Mouse (Mus musculus) neural tube, embryonic 10.5 days (tissue): ENCODE data around the gene Sgta.
"Not testable (repeated sequence)": the region's sequence is repeated elsewhere in the genome, so short reads cannot be mapped to it uniquely, and the experiment has no call there.

Source experiments
- DNase-seq: peaks from one replicate; pipeline ENCODE4 v3.0.0-alpha.2; 2017; ENCODE audit warnings: low spot score; ENCODE audit errors: extremely low spot score

The Sgta gene

DNA sequence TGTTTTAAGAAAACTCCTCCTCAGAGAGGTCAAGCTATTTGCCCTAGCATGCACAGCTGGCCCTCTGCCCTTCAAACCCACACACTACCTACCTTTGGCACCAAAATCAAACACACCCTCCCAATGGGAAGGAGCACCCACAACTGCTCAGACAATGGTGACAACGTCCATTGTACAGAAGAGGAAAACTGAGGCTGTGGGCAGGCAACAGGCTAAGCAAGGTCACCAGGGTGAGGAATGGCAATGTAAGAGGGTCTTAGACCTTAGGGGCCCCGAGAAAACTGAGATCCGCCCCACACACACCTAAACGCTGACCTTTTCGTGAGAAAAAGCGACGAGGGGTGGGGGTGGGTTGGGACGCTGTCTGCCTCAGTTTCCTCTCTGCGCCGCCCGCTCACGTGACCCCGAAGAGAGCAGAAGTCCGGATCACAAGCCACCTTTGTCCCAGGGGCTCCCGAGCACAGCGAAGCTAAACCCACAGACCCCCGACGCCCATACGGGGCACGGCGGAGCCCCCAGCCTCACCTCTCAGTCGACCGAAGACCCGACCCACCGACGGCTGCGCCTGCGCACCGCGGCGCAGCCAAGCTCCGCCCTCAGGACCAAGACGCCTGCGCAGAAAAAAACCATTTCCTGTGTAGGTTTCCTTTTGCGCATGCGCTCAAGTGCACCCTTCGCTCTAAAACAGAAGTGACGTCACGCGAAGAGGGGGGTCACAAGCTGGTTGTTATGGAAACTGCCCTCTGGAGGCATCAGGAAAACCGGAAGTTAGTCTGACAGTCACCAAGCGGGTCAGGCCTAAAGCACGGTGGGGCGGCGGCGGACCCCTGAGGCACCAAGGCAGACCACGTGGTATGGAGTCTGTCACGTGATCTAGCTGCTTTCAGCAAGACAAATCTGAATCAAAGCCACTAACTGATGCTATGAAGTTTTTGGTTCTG lies at the start of gene Sgta:
TSS of gene Sgta (minus strand) at position 579 of the 941 bp plus-strand sequence.
- DNase-seq = peak; percentile 97

DNA sequence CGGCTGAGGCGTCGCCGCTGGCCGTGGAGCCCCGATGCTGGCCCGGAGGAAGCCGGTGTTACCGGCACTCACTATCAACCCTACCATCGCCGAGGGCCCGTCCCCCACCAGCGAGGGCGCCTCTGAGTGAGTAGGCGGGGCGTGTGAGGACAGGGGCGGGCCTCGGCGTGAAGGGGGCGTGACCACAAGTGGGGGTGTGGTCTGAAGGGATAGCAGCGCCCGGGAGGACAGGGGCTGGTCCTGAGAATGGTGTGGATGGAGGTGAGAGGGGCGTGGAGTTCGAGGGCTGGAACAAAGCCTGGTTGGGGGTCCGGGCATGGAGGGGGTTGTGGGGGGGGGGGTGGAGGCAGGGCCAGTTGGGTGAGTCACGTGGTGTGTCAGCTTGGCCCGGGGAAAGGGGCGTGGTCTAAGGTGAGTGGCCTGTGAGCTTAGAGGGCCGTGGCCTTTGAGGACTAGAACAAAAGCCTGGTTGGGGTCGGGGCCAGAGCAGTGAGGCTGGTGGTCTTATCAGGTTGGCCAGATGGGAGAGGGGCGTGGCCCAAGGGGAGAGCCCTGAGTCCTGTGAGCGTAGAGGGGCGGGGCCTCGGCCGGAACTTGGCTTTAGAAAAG lies 46.2 kb upstream of the Sgta start:
- DNase-seq = peak; percentile 94

DNA sequence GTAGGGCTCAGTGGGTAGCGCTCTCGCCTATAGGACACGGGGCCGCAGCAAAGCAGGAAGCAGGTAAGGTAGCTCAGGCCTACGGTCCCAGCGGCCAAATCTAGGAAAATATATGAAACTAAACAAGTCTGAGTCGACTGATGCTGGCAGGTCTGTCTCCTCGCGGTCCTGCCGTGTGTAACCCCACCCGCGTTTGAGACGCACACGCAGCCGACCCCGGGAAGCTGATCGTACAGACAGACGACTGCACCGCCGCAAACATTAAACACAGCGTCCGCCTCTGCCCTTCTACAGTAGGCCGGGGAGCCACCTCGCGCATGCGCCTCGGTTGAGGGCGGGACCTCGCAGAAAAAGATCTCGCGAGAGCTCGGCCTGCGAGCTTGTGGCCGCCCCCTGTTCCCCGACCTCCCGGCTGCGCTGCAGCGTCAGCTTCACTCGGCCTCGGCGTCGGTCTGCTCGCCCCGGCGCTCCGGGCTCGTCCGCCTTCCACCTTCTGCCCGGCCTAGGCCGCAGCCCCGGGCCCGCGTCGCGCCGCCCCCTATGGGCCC lies 45.7 kb upstream of the Sgta start, which contains the start of gene Map2k2:
TSS of gene Map2k2 (plus strand) at position 351 of the 548 bp plus-strand sequence.
- DNase-seq = no peak

DNA sequence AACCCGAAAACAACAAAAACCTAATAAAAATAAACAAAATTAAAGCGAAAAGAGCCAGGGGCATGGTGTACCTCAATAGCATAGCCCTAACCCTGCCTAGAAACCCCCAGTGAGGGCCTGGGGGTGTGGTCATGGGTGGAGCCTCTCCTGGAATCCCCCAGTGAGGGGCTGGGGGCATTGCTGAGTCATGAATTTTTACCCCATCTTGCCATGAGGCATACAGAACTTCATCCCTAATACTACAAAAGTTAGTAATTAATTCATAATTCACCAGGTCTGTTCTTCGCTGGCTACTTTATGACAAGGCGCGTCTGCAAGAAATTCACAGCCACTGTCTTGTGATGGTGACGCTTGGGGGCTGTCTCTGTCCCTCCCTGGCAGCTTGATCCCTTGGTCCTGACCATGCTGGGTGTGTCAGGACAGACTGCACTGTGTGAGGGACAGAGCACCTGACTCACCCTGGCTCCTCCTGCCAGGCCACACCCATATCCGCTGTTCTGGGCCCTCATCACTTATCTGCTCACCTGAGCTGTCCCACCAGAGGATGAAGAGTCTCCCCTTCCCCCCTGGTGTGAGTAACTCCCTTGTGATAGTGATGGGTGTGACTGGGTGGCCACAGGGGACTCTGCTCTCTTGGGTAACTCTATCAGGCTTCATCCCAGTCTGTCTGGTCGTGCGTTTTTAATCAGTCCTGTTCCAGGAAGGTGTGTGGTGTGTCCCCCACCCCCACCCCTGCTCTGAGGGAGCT lies 35.1 kb upstream of the Sgta start:
- no peak for DNase-seq

DNA sequence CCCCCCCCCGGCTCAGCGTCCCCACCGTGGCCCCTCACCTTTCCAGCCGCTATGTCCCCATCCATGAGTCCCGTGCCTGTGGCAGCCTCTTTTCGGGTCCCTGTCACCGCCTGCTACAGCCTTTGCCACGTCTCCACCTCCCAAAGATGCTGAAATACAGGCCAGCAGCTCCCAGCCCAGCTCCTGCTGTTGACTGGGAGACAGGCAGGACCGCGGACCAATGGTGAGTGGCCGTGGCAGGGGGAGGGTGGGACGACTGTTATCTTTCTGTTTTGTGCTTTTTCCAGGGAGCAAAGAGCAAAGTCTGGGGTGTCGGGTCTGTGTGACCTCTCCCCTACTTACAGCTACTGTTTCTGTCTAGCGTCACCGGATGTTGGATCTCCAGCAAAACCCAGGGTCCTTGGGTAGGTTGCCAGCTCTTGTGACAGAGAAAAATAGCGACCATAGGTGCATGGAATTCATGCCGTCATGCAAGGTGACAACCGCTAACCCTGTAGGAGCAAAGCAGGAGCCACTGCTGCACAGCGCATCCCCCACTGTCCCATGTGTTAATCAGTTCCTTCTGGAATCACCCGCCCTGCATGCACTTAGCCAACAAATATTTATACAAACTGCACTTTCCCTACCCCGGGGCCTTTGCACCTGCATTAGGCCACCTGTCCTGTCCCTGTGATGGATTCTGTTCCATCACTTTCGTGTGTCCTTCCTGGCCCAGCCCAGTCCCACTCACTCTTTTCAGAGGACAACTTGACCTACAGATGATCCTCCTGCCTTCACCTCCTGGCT lies 32.7 kb upstream of the Sgta start:
- no peak for DNase-seq

DNA sequence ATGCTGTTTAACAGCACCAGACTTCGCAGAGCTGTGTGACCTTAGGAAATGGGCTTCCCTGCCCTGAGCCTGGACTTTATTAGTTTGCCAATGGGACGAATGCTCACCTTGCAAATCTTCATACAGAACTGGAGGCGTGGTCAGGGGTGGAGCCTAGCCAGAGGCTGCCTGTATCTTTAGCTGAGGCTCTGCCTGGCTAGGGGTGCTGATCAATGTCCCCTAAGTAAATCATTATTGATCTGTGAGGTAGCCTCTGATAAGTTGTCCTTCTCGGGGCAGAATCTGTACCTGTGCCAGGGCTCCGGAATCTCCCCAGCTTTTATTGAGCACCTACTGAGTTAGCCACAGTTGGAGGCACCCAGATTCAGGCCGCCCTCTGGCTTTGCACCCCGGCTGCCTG lies 30.6 kb upstream of the Sgta start:
- no peak for DNase-seq

DNA sequence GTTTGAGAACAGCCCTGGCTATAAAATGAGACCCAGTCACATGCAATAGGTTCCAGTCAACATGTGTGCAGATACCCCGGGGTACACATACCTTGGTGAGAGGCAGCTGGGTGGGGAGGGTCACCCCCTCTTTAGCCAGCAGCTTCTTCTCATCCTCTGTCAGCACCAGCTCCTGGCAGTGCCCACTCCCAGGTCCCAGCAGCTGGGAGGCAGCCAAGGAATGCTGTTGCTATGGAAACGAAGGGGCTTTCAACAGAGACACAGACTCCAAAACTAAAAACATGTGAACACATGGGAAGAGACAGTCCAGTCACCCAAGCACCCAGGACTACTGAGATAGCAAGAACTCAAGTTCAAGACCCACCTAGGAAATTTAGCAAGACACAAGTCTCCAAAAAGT lies 29.2 kb upstream of the Sgta start:
- DNase-seq = no peak

DNA sequence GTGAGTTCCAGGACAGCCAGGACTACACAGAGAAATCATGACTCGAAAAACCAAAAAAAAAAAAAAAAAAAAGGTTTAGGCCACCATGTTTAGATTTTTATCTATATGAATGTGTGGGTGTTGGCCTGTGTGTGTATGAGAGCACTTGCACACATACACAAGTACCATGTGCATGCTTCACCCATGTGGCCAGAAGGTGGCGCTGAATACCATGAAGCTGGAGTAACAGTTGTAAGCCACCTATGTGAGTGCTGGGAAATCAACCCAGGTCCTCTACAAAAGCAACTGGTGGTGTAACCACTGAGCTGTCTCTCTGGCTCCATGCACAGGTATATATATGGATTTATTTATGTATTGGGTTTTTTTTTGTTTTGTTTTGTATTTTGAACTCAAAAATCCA lies 27.0 kb upstream of the Sgta start:
- no peak for DNase-seq

DNA sequence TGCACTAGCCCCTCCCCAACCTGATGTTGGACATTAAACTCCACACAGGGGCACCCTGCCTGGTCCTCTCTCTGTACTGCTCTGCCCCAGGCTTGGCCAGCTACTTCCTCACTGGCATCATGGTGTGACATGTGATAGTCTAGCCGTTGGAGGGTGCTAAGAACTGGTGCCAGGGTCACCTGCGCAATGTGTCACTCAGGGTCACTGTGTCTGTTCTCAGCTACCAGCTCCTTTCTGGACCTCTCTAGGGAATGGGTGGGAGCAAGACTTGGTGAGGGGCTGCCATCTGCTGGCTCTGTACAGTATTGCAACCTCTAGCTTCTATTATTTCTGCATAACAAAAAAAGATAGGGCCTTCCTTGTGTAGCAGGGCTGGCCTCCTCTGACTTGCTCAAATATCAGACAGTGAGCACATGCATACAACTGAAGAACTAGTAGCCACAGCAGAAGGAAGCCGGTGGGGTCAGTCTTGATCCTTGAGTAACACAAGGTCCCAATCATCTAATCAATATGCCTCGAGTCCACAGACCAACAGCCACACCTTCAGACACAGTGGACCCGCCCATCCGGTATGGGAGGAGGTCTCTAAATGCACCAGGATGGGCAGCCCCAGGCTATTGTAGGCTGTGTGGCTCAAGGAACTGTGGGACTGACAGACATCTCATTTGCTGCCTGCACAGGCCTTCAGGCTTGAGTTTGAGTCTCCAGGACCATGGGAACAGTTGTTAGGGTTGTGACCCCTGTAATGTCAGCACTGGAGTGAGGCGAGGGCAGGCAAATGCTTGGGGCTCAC lies 22.4 kb upstream of the Sgta start:
- DNase-seq = peak; percentile 67

DNA sequence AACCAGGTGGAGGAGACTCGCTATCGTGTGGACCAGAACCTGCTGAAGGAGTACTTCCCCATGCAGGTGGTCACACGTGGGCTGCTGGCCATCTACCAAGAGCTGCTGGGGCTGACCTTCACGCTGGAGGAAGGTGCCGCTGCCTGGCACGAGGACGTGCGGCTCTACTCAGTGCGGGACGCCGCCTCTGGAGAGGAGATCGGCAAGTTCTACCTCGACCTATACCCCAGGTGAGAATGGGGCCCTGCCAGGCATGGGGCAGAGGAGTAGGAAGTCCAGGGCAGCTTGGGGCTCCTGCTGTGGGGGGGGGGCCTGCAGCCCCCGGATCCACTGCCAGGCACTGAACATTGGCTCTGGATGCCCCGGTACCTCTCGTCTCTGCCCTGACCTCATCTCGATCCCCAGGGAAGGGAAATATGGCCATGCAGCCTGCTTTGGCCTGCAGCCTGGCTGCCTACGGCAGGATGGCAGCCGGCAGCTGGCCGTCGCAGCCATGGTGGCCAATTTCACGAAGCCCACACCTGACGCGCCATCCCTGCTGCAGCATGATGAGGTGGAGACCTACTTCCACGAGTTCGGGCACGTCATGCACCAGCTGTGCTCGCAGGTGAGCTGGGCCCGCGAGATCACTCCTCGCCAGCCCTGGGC lies 20.2 kb upstream of the Sgta start:
- DNase-seq = no peak

DNA sequence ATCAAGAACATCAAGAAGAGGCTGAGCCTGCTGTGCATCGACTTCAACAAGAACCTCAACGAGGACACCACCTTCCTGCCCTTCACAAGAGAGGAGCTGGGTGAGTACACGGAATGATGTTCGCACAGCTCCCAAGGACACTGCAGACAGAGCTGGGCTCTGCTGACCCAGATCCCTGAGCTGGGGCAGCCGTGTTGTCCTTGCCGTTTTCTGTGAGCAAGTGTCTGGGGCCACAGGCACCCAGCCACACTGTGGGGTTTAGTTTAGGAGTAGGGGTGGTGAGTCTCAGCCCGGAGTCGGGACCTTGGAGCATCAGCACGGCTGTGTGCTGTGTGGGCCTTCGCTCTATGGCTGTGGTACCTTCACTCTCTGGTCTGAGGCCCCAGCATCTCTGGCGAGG lies 17.9 kb upstream of the Sgta start:
- no peak for DNase-seq

DNA sequence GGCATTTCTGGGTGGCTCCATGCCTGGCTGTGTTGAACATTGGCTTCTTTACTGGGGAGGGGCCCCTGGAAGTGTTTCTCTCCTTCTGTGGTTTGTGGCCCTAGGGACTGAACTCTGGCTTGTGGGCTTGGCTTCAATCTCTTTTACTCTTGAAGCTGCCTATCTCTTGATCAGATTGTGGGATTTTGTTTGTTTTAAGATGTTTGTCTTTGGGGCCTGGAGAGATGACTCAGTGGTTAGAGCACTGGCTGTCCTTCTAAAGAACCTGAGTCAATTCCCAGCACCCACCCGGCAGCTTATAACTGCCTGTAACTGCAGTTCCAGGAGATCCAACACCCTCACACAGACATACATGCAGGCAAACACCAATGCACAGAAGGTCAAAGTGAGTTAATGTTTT lies 16.4 kb upstream of the Sgta start:
- no peak for DNase-seq

DNA sequence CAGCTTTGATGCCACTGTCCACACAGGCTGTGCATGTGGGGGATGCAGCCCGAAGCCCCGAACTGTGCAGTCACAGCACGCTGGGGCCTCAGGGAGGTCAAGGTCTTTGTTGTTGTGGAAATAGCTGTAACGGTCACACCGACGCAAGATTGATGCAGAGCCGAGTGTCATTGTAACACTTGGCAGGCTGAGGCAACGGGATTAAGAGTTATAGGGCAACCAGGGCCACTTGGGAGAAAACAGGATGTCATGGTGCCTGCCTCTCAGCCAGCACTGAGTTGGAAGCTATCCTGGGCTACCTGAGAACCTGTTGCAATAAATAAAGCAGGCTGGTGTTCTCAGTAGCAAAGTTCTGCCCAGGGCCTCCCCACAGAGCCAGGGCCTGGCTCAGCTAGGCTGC lies 15.8 kb upstream of the Sgta start:
- no peak for DNase-seq

DNA sequence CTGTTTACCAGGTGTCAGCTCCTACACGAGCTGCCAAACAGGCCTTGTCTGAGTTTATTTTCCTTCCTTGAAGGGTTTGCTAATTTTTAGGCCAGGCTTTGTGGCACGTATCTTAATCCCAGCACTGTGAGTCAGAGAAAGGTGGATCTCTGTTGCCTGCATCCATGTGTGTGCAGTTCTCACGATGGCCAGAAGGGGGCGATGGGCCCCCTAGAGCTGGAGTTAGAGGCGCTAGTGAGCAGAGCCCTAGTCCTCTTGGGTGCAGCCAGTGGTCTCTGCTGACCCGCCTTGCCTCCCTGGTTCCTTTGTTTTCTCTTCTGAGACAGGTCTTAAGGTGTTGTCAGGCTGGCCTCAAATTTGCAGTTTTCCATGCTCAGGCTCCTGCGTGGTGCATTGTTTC lies 13.5 kb upstream of the Sgta start:
- no peak for DNase-seq

DNA sequence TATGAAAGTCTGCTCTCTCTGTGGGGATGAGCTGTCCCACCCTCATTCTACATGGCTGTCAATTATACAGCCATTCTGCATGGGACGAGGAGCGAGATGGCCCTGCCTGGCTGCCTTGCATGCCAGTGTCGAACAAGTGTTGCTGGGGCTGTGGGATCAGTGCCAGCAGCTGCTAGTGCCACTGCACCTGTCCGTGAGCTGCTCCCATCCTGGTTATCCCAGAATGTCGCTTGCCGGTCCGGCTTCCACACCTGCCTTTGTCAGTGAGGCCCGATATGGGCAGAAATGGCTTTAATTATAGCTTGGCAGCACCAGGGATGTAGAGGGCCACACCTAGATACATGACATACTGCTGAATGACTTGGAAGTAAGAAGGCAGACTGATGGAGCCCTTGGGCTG lies 12.3 kb upstream of the Sgta start:
- DNase-seq = no peak

DNA sequence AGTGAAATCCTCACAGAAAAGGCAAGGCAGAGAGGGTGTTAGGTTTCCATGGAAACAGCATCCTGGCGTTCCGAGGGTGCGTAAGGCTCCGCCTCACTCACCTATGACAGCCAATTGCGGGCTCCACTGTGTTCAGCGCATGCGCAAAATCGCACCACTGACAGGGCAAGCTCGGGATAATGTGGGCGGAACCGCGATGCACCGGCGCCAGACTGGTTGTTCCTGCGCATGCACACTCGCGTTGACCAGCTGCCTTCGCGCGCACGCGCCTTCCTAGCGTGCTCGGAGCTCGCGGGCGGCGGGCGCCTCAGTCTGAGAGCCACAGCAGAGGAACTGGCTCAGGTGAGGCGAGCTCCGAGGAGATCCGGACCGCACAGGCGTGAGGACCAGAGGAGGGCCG lies 9.9 kb upstream of the Sgta start, which contains the start of gene Thop1:
TSS of gene Thop1 (plus strand) at position 200 of the 400 bp plus-strand sequence.
- peak; percentile 99 for DNase-seq

DNA sequence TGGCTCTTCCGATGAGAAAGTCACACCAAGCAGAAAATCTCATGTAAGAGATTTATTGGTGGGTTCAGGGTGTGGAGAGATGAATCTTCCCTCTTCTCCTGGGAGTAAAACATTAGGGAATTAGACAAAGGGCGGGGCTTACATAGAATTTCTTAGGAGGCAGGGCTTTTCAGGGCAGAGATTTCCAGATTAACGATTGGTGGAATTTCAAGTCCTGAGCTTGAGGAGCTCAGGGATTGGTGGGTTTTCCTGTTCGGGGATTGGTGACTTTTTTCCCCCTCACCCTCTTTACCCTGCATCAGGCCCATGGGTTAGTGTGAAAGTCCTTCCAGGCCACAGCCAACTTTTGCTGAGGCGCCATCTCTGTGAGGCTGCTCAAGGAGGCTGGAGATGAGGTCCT lies 8.7 kb upstream of the Sgta start:
- no peak for DNase-seq

DNA sequence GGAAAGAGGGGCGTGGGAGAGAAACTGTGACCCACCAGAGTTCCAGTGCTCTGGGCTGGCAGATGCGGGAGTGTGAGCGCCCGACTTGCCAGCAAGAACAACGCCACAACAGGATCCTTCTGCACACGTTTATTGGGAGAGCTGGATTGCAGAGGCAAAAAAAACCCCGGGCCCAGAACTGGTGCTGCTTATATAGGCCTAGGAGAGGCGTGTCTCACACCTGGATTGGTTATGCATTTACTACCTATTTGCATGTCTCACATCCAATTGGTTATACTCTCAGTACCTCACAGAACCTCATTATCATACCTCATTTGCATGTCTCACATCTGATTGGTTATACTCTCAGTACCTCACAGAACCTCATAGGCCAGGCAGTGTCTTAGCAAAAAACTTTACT lies 4.5 kb upstream of the Sgta start:
- DNase-seq = not testable (repeated sequence)

DNA sequence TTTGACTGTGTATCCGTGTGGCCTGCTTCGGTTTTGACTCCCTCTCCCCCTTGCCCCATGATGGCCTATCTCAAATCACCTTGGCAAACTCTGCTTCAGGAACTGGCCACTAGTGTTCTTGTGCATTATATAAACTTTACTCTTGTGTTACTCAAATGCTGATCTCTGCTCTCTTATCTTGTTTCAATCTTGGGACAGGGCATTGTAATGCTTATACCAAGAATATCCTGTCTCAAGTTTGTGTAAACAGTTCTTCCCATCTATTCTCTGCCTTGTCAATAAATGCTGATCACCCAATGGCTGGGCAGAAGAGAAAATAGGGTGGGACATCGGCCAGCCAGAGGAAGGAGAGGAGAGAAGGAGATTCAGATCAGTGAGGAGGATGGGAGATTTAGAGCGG lies 2.7 kb upstream of the Sgta start:
- no peak for DNase-seq

DNA sequence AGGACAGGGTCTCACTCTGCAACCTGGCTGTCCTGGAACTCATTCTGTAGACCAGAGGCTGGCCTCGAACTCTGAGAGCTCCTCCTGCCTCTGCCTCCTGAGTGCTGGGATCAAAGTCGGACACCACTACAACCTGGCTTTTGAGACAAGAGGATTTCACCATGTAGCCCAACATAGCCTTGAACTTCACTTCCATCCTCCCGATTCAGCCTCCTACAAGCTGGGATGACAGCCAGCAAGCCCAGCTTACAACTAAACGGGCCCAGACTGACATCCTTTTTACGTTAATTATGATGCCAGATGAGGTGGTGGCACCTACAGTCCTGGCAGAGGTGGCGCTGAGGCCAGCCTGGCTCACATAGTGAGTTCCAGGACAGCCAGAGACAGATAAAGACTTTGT lies 1.1 kb downstream of the Sgta start:
- DNase-seq = no peak
